ENCODE assay signal across 8 mouse cellular contexts in the genomic region with DNA sequence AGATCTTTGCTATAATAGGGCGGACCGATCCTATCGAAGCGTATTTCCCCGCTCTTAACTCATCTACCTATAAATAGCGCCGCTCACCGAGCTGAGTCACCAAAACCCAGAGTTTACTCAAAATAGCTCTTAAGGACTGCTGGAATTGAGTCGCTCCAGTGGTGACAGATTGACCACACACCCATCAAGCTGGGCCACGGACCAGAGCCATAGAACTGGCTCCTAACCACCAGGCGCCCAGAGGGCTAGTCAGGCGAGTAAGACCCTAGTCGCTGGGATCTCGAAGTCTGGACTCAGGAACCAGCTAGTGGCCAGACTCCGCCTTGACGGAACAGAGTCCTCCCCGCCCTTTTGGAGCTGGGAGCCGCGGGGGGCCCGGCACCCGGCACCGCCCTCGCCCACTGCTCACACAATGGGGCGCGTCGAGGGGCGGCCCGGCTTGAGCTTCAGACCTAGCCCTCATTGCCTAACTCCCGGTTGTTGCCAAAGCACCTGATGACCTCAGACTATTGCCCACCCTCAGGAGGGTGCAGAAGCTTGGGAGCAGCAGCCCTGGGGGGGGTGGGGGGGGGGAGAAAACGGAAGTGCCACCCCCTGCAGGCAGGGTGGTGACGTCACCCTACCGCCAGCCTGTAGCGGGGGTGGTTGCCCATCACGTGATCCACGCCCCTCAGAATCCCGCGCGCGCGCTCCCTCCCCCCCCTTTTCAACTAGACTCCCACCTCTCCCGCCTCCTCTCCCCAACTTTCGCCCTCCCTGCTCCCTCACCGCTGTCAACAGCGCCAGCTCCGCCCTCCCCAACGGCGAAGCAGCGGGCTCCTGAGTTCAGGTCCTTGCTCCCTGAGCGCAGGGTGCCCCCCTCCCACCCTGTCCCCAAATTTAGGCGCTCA.
DNase-seq lines count a peak whose midpoint lies in the region; ATAC-seq lines count a peak whose summit lies in the region.

No protein-coding gene starts in this region.

- DNase-seq in ZHBTc4 (ENCODE audit: low read depth, low spot score) = peak; percentile 88
- peak; percentile 84 to 91 for DNase-seq in cerebellum, postnatal 36 days
- peak; percentile 74 to 80 for DNase-seq in frontal cortex, postnatal 36 days (ENCODE audit: low spot score in 2 of 2)
- peak; percentile 76 for DNase-seq in left cerebral cortex, adult 18-20 months (ENCODE audit: low spot score in 2 of 2)
- peak; percentile 92 to 94 for DNase-seq in lung, postnatal 4 days
- DNase-seq in right cerebral cortex, adult 18-20 months = peak; percentile 82
- peak; percentile 78 for DNase-seq in urinary bladder, adult 2 months (ENCODE audit: low spot score)

- no peaks in the 10 kb centered on the region for H3K9me3 ChIP-seq in hindbrain, embryonic 15.5 days

- H3K27me3 ChIP-seq in hindbrain, embryonic 15.5 days = peaks cover 26% of the 10 kb centered on the region

- H3K4me1 ChIP-seq in hindbrain, embryonic 15.5 days (replicated peaks) = peaks cover 27% of the 10 kb centered on the region

- no peaks in the 10 kb centered on the region for H3K36me3 ChIP-seq in hindbrain, embryonic 15.5 days

- H3K4me2 ChIP-seq in hindbrain, embryonic 15.5 days = peak overlapping the region; percentile 99

- peak overlapping the region; percentile 90 for H3K27ac ChIP-seq in hindbrain, embryonic 15.5 days (replicated peaks)

- under 1% methylated on average over 50 of the region's 50 CpGs for WGBS in hindbrain, embryonic 15.5 days

- ATAC-seq in hindbrain, embryonic 15.5 days (ENCODE audit: low FRiP score, low read depth) = peak; percentile 85

- peak overlapping the region; percentile 73 for H3K9ac ChIP-seq in hindbrain, embryonic 15.5 days

- H3K4me3 ChIP-seq in hindbrain, embryonic 15.5 days = peak overlapping the region; percentile 93

Comparison
In these comparisons a context has a peak if more than half of its experiments do, and no peak if none do; other contexts are left out.
1. Peak in every context shown above with its lines: DNase-seq, ATAC-seq, H3K4me3 ChIP-seq and H3K27ac ChIP-seq.